Mouse (Mus musculus): ENCODE results near the gene Omg.

Gene Omg

GRCm38 (mm10) chr11:79511970-79512369 lies 8.1 kb upstream of the Omg start:
- no peak for DNase-seq

GRCm38 (mm10) chr11:79504506-79504905 lies 622 bp upstream of the Omg start:
- DNase-seq = no peak

- no peak for DNase-seq
Measured at GRCm38 (mm10) chr11:79502917-79503316, 967 bp downstream of the Omg start.

- DNase-seq = no peak
Measured at GRCm38 (mm10) chr11:79494976-79495800, 8.7 kb downstream of the Omg start.

GRCm38 (mm10) chr11:79484721-79485120 lies 19.2 kb downstream of the Omg start:
- no peak for DNase-seq

- no peak for DNase-seq
Measured at GRCm38 (mm10) chr11:79483876-79484528, 19.9 kb downstream of the Omg start.

GRCm38 (mm10) chr11:79483392-79483791 lies 20.5 kb downstream of the Omg start:
- no peak for DNase-seq

- no peak for DNase-seq
Measured at GRCm38 (mm10) chr11:79468097-79468496, 35.8 kb downstream of the Omg start.

- DNase-seq = no peak
Measured at GRCm38 (mm10) chr11:79460756-79461450, 43.0 kb downstream of the Omg start.

GRCm38 (mm10) chr11:79459846-79460245 lies 44.0 kb downstream of the Omg start:
- no peak for DNase-seq

GRCm38 (mm10) chr11:79457928-79458327 lies 46.0 kb downstream of the Omg start:
- DNase-seq = no peak

GRCm38 (mm10) chr11:79452966-79453365 lies 50.9 kb downstream of the Omg start:
- DNase-seq = no peak
